Mouse (Mus musculus) cerebellum, postnatal 10 days (tissue): ENCODE measurements around the gene Rab20.
"Not testable (repeated sequence)": the region's sequence is repeated elsewhere in the genome, so short reads cannot be mapped to it uniquely, and the experiment has no call there.

Experiments used
- DNase-seq, 2 experiments: peaks; one replicate each; pipeline ENCODE4 v3.0.0; 2021; ENCODE audit warnings: mixed read lengths in 2 of 2

Gene Rab20

GRCm38 (mm10) chr8:11479591-11479990 lies 1.1 kb upstream of the Rab20 start:
- no peak for DNase-seq

DNA sequence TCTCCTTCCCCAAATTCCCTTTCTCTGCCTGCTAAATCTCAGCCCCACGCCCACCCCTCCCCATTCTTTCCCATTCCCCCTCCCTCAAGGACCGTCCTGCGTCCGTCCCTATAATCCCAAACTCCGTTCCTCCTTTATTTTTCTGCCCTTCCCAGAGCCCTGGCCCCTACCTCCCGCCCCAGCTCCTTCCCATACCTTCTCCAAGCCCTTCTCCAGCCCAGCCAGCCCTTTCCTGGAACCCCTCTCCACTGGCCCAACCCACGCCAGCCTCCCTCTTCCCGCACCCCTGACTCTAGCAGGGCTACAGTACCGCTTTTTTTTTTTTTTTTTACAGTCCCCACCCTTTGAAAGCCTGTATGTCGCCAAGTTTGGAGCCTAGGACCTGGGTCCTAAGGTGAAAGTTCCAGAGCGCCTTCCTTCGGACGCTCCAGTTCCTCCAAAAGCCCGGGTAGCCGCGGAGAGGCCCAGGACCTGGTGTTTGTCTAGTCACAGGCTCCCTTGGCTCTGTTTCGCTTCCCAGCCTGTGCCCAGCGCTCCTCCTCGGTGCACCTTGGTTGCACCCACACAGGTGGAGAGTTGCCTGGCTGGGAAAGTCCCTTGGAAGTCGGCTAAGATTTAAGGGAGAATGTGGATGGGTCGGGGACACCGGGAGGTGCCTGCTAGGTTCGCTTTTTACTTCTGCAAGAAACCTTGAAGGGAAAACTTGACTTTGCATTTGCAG lies 457 bp upstream of the Rab20 start:
- no peak for DNase-seq

- DNase-seq, result no peak
Observed at GRCm38 (mm10) chr8:11477178-11477553, 1.3 kb downstream of the Rab20 start.

- no peak for DNase-seq
Observed at GRCm38 (mm10) chr8:11476338-11477177, 2.0 kb downstream of the Rab20 start.

DNA sequence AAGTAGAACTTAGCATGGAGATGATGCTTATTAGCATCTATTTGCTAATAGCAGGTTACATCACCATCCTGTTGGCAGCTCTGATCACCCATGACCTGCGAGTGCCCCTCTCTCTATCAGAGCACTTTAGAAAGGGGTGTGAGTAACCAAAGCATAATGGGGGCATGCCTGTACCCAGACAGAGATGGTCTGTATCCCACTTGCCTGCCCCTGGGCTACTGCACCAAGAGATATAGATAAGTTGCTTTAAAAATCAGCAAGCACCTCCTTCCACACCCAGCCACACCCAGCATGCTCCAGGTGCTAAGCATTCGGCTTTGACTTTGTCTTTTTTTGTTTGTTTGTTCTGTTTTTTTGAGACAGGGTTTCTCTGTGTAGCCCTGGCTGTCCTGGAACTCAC lies 2.6 kb downstream of the Rab20 start:
- no peak for DNase-seq

DNA sequence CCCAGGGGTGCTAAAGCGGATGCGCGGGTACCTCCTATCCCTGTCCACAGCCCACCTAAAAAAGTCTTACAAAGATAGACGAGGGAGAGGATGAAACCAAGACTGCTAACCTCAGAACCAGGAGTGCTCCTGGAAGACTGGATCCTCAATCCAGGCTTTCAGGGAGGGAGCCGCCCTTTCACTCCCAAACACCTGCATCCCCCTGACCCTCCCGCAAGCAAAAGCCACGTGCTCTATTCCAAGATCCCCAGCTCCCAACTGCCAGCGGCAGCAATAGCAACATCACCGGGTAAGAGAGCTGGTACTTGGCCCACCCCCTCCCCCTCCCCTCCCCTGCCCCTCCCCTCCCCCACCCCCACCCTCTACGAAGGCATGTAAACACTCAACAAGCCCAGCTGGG lies 3.1 kb downstream of the Rab20 start:
- no peak for DNase-seq

DNA sequence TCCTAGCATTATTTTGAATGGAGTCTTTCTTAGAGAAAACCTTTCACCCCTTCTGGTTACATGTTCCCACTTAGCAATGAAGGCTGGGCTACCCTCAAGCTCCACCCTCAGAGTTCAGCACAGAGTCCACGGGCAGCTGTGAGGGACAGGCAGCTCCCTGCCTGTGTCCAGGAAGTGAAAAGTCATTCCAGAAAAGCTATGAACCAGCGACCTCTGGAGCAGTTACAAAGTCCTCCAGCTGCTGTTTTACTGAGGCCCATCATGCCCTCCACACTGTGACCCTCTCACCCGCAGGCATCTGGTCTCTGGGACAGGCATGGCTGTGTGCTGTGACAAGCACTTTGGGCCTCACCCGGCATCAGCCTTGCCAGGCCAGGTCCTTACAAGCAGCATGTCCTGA lies 5.4 kb downstream of the Rab20 start:
- DNase-seq, result no peak

- no peak for DNase-seq
Observed at GRCm38 (mm10) chr8:11471309-11471708, 7.2 kb downstream of the Rab20 start.

DNA sequence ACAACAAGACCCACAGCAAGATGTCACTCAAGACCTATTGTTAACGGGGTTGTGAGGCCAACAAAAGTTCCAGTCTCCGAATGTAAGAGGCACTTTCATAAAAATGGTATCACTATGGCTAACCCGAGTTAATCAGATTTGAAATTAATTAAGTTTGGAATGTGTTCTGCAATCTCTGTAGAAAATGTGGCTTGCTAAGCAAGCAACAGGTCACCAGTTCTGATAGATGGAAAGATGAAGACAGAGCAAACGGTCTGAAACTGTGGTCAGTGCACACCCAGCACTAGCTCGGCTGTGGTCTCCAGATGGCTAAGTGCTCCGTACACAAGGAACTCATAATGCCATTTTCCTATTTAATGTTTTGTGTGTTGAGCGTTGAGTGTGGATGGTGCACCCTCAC lies 7.8 kb downstream of the Rab20 start:
- DNase-seq, result no peak

GRCm38 (mm10) chr8:11469095-11469494 lies 9.4 kb downstream of the Rab20 start:
- peak; percentile 28 to 29 for DNase-seq

GRCm38 (mm10) chr8:11466528-11466927 lies 12.0 kb downstream of the Rab20 start:
- not testable (repeated sequence) for DNase-seq

DNA sequence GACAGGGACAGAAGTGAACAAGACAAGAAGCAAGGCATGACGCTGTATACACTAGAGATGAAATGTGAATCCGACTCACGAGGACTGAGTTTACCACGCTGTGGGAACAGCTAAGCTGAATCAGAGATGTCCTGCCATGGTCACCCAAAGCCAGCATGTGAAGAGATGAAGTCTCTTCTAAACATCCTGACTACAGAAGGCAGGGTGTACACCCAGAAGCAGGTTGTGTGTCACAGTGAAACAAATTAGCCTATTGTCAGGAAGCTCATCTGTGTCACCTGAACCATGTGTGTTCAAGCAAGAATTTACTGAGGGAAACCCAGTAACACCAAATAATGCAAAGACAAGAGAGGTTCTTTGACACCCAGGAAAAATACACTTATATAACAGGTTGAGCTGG lies 12.9 kb downstream of the Rab20 start:
- DNase-seq, result no peak

DNA sequence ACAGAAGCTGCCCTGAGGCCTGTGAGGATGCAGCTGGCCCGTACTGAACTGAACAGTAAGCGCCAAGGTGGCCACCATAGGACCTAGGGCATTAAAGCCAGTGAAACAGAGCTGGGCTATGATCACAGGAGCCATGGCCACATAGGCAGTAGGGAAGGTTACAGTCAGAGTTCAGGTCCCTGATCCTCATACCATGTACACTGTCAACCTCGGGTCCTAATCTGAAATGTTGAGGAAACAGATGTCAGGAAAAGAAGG lies 13.9 kb downstream of the Rab20 start:
- no peak for DNase-seq

DNA sequence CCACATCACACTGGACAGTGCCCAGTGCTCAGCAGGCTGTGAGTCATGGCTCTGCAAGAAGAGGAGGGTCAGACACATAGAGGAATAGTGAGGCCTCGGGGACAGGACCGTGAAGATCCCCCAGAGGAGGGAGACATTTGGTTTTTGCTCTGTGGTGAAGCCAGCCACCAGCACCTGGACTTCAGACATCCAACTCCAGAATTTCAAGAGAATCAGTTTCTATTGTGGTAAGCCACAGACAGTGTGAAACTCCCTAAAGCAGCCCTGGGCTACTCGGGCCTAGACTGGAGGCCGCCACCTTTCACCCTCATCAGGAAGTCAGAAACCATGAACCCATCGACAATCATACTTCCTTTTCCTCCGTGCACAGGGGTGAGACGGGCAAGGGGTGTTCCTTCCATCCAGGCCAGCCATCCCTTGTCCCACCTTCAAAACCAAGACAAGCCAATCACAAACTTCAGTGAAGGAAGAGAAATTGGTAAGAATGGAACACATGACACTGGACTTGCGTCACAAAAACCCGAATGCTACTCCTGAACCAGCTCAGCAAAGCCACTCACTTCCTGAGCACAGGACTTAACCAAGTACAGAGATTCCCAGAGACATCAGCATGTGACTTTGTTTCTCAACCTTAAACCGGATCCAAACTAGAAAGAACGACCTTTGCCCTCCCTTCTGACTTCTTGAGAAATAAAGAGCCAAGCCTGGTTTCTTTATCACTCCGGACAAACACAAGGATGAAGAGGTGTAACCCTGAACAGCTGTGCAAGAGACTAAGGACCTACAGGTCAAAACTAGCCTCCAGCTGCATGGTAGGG lies 14.4 kb downstream of the Rab20 start:
- no peak for DNase-seq

GRCm38 (mm10) chr8:11463541-11463888 lies 15.0 kb downstream of the Rab20 start:
- DNase-seq, result no peak

DNA sequence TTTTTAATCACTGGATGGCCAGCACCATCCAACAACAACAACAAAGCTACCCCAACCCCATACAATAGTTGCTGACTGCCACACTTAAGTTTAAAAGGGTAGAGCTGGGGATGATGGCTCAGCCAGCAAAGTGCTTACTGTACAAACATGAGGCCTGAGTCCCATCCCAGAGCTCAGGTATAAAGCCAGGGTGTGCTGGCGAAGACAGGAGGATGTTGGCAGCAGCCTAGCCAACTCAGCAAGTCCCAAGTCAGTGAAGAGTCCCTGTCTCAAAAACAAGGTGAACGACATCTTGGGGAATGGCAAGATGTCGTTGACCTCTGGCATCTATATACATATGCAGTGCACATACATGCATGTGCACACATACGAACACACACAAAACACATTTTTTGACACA lies 15.9 kb downstream of the Rab20 start:
- no peak for DNase-seq

DNA sequence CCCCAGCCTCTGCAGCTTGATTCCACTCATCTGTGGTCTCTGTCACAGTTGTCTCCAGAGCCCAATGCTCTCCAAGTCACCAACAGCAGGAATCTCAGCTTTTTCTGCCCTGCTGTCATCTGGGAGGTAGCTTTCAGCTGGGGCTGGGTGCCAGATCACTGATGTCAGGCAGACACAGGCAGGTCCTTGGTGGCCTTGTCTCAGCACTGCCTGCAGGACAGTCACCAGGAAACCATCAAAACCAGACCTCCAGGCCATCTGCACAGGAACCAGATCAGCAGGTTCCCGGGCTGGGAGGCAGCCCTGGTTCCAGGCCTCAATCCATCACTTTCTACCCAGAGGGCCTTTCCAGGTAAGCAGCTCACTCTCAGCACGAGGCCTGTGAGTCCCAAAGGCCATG lies 16.7 kb downstream of the Rab20 start:
- peak in 1 of 2 experiments; percentile 19 for DNase-seq

DNA sequence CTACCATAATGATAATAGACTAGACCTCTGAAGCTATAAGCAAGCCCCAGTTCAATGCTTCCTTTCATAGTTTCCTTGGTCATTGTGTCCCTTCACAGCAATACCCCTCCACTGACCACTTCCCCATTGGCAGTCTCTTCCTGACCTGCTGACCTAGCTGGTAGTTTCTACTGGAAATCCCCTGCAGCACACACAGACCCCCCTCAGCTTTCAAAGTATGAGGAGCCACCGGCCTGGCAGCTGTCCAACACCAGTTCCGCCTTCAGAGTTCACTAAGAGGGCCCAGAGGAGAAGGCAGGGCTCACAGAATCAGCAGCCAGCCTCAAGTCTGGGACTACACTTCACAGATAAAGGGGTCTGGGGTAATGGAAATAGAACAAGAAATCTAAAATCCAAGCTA lies 17.6 kb downstream of the Rab20 start:
- DNase-seq, result peak; percentile 28 to 51

DNA sequence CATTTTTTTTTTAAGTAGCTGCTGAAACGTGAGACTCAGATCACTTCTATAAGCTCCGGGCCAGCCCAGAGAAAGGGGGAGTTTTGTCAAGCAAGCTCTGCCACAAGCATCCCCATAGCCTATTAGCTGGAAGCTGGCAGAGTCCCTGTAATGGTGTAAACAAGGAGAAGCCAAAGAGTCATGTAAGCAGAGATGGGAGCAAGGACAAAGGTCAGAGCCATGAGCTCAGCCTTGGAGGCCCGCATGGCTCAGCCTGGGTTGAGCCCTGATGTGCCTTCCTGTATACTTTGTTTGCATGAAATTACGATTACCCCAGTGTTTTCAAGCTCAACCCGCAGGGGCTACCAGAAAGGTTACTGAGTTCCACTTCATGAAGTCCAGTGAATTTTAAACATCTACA lies 19.5 kb downstream of the Rab20 start:
- DNase-seq, result no peak

DNA sequence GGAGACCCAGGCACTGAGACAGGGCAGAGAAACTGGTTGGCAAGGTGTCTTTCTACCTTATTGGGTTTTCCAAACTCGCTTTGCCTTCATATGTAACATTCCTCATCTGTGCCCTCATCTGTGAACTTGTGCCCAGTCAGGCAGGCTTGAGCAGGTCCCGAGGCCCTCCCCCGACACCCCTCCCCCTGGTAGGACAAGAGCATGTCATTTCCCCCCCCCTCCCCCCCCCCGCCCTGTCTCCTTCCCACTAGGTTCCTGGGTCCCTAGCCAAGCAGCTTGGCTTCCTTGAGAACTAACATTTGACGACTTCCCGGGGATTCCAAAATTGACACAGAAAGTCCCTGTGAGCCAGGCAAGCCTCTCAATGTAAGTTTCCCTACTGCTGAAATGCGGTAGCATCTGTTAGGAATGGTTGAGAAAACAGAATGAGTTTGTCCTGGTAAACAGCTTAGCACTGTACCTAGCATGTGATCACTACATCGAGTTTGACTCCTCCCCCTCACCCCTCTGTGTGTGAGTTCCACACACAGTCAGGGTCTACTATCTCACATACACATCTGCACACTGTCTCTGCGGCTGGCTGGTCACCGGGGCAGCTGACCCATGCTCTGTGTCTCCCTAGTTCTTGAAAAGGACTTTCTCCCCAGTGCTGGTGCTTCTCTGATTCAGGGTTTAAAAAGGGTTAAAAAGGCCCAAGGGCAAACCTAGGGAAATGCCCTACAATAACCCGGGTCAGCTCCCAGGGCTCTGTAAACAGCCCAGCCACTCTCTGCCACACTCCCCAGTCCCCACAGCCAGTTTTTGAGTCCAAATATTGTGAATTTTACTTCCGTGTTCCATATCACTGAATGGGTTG lies 20.3 kb downstream of the Rab20 start:
- peak in 1 of 2 experiments; percentile 30 for DNase-seq

GRCm38 (mm10) chr8:11457278-11457677 lies 21.2 kb downstream of the Rab20 start:
- DNase-seq, result no peak

DNA sequence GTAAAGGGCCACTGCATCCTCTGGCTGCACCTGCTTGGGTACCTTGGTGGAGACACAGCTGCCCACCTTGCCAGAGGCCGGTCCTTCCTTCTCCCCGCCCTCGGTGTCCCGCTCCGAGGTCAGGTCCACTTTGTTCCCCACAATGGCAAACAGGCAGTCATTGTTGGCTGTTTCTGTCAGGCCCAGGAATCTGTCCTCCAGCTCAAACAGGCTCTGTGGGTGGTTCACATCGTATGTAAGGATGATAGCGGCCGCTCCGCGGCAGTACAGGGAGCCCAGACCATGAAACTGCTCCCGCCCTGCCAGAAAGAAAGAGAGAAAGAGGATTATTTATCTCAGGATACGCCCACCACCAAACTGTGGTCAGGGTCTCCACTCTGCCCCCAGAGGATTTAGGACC lies 24.3 kb downstream of the Rab20 start:
- DNase-seq, result no peak

- DNase-seq, result no peak
Observed at GRCm38 (mm10) chr8:11452974-11453373, 25.5 kb downstream of the Rab20 start.
